Mouse (Mus musculus): ENCODE measurements at regions not wholly inside any gene's neighbourhood (a gene's known extent, or its start where the extent isn't known, plus 50 kb on each side); places are given as distances from the start of the nearest gene placed in this dataset.

GRCm38 (mm10) chr4:24415048-24415447, 81.2 kb upstream of the Mms22l start:
- WGBS: 76% methylated on average over 1 of the region's 1 CpGs
- Histone ChIP-seq H3K36me3 (no peaks in the 10 kb centered on the region), H3K27me3 (no peaks in the 10 kb centered on the region), H3K4me2 (no peak overlapping the region), H3K27ac (no peak overlapping the region), H3K4me1 (replicated peaks) (no peaks in the 10 kb centered on the region), H3K4me3 (no peak overlapping the region), H3K9me3 (no peaks in the 10 kb centered on the region), H3K9ac (no peak overlapping the region)
- ATAC-seq (ENCODE audit: low FRiP score): no peak

- H3K27ac ChIP-seq: no peak overlapping the region
- WGBS: 16% methylated on average over 8 of the region's 8 CpGs
Measured at GRCm38 (mm10) chr4:24429092-24429928, 66.9 kb upstream of the Mms22l start.

GRCm38 (mm10) chr4:24429929-24430752, 66.1 kb upstream of the Mms22l start:
- H3K9me3 ChIP-seq: no peaks in the 10 kb centered on the region
- peak overlapping the region; percentile 73 for H3K27ac ChIP-seq
- H3K4me1 ChIP-seq (replicated peaks): peaks cover 14% of the 10 kb centered on the region
- H3K36me3 ChIP-seq: no peaks in the 10 kb centered on the region
- peak; percentile 53; the same call in 1 of the 2 replicates for ATAC-seq (ENCODE audit: low FRiP score)
- peak overlapping the region; percentile 35 for H3K4me3 ChIP-seq
- H3K27me3 ChIP-seq: no peaks in the 10 kb centered on the region
- H3K4me2 ChIP-seq: peak overlapping the region; percentile 50
- 27% methylated on average over 8 of the region's 8 CpGs for WGBS
- peak overlapping the region; percentile 62 for H3K9ac ChIP-seq

More at GRCm38 (mm10) chr4:24429092-24429928, 66.9 kb upstream of the Mms22l start:
- ATAC-seq (ENCODE audit: low FRiP score): peak; percentile 93
- Histone ChIP-seq H3K27me3 (no peaks in the 10 kb centered on the region), H3K4me1 (replicated peaks) (peaks cover 14% of the 10 kb centered on the region), H3K4me3 (peak overlapping the region; percentile 29), H3K9me3 (no peaks in the 10 kb centered on the region), H3K36me3 (0 out of 2 replicates have a peak, but pooled peaks cover 2% of the 10 kb centered on the region), H3K4me2 (peak overlapping the region; percentile 50), H3K9ac (no peak overlapping the region; the same call in 1 of the 2 replicates)

- H3K4me2 ChIP-seq: peak overlapping the region; percentile 50
- H3K9ac ChIP-seq: peak overlapping the region; percentile 62; the same call in 1 of the 2 replicates
- H3K4me3 ChIP-seq: peak overlapping the region; percentile 35
- peaks cover 14% of the 10 kb centered on the region for H3K4me1 ChIP-seq (replicated peaks)
- H3K36me3 ChIP-seq: no peaks in the 10 kb centered on the region
- no peaks in the 10 kb centered on the region for H3K27me3 ChIP-seq
- no peak for ATAC-seq (ENCODE audit: low FRiP score)
- no peaks in the 10 kb centered on the region for H3K9me3 ChIP-seq
- H3K27ac ChIP-seq: peak overlapping the region; percentile 73
Measured at GRCm38 (mm10) chr4:24430753-24431072, 65.5 kb upstream of the Mms22l start.

GRCm38 (mm10) chr4:24437258-24437657, 59.0 kb upstream of the Mms22l start:
- Histone ChIP-seq H3K4me1 (replicated peaks) (no peaks in the 10 kb centered on the region), H3K27me3 (no peaks in the 10 kb centered on the region), H3K4me2 (no peak overlapping the region), H3K9me3 (no peaks in the 10 kb centered on the region), H3K4me3 (no peak overlapping the region), H3K36me3 (no peaks in the 10 kb centered on the region), H3K27ac (no peak overlapping the region), H3K9ac (no peak overlapping the region)
- ATAC-seq (ENCODE audit: low FRiP score): no peak
- 96% methylated on average over 4 of the region's 4 CpGs for WGBS

Data from hindbrain, embryonic 13.5 days (tissue).